Mouse (Mus musculus) midbrain, postnatal 0 days (tissue): Measurements from ENCODE around the gene Cgn. TPM values are rescaled to one million over a fixed set of nuclear protein-coding genes. Genes with fewer than 3 reads are reported as not detected.

ENCODE experiments used
- ATAC-seq: fragments of 200-750 bp; cut with Nextera tagmentation; 2 replicates; pipeline ENCODE4 v1.8.0; 2017; ENCODE audit warnings: moderate number of reproducible peaks, mild to moderate bottlenecking, moderate TSS enrichment, moderate library complexity; ENCODE audit not compliant: low FRiP score
- DNase-seq: peaks from one replicate; pipeline ENCODE4 v3.0.0-alpha.2; 2015; ENCODE audit warnings: low spot score
- H3K27ac ChIP-seq: fragments of 300-500 bp; sonication (generic); 2 replicates; pipeline ENCODE4 v1.5.1; 2014; ENCODE audit warnings: low read depth, mild to moderate bottlenecking, low read length, mixed read lengths
- H3K27me3 ChIP-seq: fragments of 300-500 bp; sonication (generic); 2 replicates; pipeline ENCODE4 v1.6.1; 2014; ENCODE audit warnings: low read length, control low read depth, mixed read lengths; ENCODE audit not compliant: insufficient read depth
- H3K36me3 ChIP-seq: fragments of 300-500 bp; sonication (generic); 2 replicates; pipeline ENCODE4 v1.6.1; 2014; ENCODE audit warnings: low read length, control low read depth, mixed read lengths; ENCODE audit not compliant: insufficient read depth
- H3K4me1 ChIP-seq: fragments of 300-500 bp; sonication (generic); 2 replicates; pipeline ENCODE4 v1.6.1; 2014; ENCODE audit warnings: mild to moderate bottlenecking, control low read depth, antibody characterized with exemption, low read length, mixed read lengths; ENCODE audit not compliant: insufficient read depth
- H3K4me2 ChIP-seq: fragments of 300-500 bp; sonication (generic); 2 replicates; pipeline ENCODE4 v1.6.1; 2014; ENCODE audit warnings: low read depth, mild to moderate bottlenecking, low read length, mixed read lengths; ENCODE audit not compliant: poor library complexity, severe bottlenecking
- H3K4me3 ChIP-seq: fragments of 300-500 bp; sonication (generic); 2 replicates; pipeline ENCODE4 v1.5.1; 2014; ENCODE audit warnings: low read depth, mild to moderate bottlenecking, low read length, moderate library complexity
- H3K9ac ChIP-seq: fragments of 300-500 bp; sonication (generic); replicated peaks from 2 replicates; pipeline ENCODE4 v1.6.1; 2014; ENCODE audit warnings: mild to moderate bottlenecking, low read length, moderate library complexity, mixed read lengths; ENCODE audit not compliant: poor library complexity, severe bottlenecking
- H3K9me3 ChIP-seq: fragments of 300-500 bp; sonication (generic); 2 replicates; pipeline ENCODE4 v1.6.1; 2016; ENCODE audit warnings: low read length, control low read depth
- CTCF ChIP-seq: IDR thresholded peaks from 2 replicates; pipeline ENCODE4 v1.5.1; 2016; ENCODE audit warnings: antibody characterized with exemption, mild to moderate bottlenecking
- WGBS: fragments of 180-500 bp; shearing (Covaris S2); extraction: QIAGEN DNeasy Blood & Tissue Kit; methylation state at CpG from one replicate; pipeline ENCODE4 v1.1.7; 2014; 5-methylcytosine and 5-hydroxymethylcytosine counted together
- polyA plus RNA-seq: library from polyadenylated mRNA; unstranded; fragments of >200 nt; fragmentation: Nextera tagmentation; extraction: Ambion mirVana; gene quantifications from 2 replicates; pipeline ENCODE4 v1.2.1, GENCODE M21; 2015
- total RNA-seq: library from RNA; depleted of rRNA; stranded (reverse); fragments of >200 nt; gene quantifications from 2 replicates; pipeline ENCODE4 v1.2.3, GENCODE M21; 2014

The Cgn gene
- total and polyA plus RNA-seq, 2 experiments from 2014 or later, result 12.4 to 13.6 TPM

- Histone ChIP-seq H3K27ac (peak overlapping the region; percentile 88), H3K4me2 (peak overlapping the region; percentile 77), H3K4me1 (no peaks in the 10 kb centered on the region), H3K9me3 (no peaks in the 10 kb centered on the region), H3K9ac (peak overlapping the region; percentile 75), H3K4me3 (peak overlapping the region; percentile 60), H3K36me3 (no peaks in the 10 kb centered on the region), H3K27me3 (no peaks in the 10 kb centered on the region)
- 52% methylated on average over 4 of the region's 4 CpGs for WGBS
- no peak for TF ChIP-seq CTCF
- ATAC-seq (0 out of 2 replicates have a peak, but pooled peaks have one; percentile 27), DNase-seq (no peak)
These were observed 35.8 kb upstream of the Cgn start for GRCm38 (mm10) chr3:94822082-94822481.

GRCm38 (mm10) chr3:94821008-94821638 lies 34.8 kb upstream of the Cgn start:
- 1% methylated on average over 31 of the region's 31 CpGs for WGBS
- no peaks in the 10 kb centered on the region for H3K27me3 ChIP-seq
- peak overlapping the region; percentile 60 for H3K4me3 ChIP-seq
- DNase-seq, result peak; percentile 84
- peak overlapping the region; percentile 75 for H3K9ac ChIP-seq
- H3K4me2 ChIP-seq, result peak overlapping the region; percentile 77
- H3K36me3 ChIP-seq, result no peaks in the 10 kb centered on the region
- H3K4me1 ChIP-seq, result no peaks in the 10 kb centered on the region
- H3K9me3 ChIP-seq, result no peaks in the 10 kb centered on the region
- ATAC-seq, result peak; percentile 64
- peak overlapping the region; percentile 88 for H3K27ac ChIP-seq
- TF ChIP-seq CTCF, result no peak

- Histone ChIP-seq H3K9me3 (no peaks in the 10 kb centered on the region), H3K4me3 (no peak overlapping the region), H3K27me3 (no peaks in the 10 kb centered on the region), H3K4me1 (no peaks in the 10 kb centered on the region), H3K27ac (no peak overlapping the region), H3K36me3 (no peaks in the 10 kb centered on the region), H3K4me2 (no peak overlapping the region), H3K9ac (no peak overlapping the region)
- WGBS, result 49% methylated on average over 23 of the region's 24 CpGs
- DNase-seq (no peak), ATAC-seq (no peak)
- TF ChIP-seq CTCF, result no peak
These were observed 33.4 kb upstream of the Cgn start for GRCm38 (mm10) chr3:94819452-94820425.

- Histone ChIP-seq H3K4me1 (no peaks in the 10 kb centered on the region), H3K27me3 (no peaks in the 10 kb centered on the region), H3K9me3 (no peaks in the 10 kb centered on the region), H3K9ac (no peak overlapping the region), H3K4me2 (no peak overlapping the region), H3K4me3 (no peak overlapping the region), H3K36me3 (no peaks in the 10 kb centered on the region), H3K27ac (no peak overlapping the region)
- WGBS, result 91% methylated on average over 2 of the region's 2 CpGs
- ATAC-seq (no peak), DNase-seq (no peak)
- no peak for TF ChIP-seq CTCF
These were observed 31.4 kb upstream of the Cgn start for GRCm38 (mm10) chr3:94817731-94818130.

GRCm38 (mm10) chr3:94815603-94816002 lies 29.3 kb upstream of the Cgn start:
- TF ChIP-seq CTCF, result 0 out of 2 replicates have a peak, but pooled peaks have one; percentile 9
- ATAC-seq (no peak), DNase-seq (no peak)
- Histone ChIP-seq H3K9ac (no peak overlapping the region), H3K36me3 (no peaks in the 10 kb centered on the region), H3K27me3 (no peaks in the 10 kb centered on the region), H3K27ac (no peak overlapping the region), H3K4me2 (no peak overlapping the region), H3K4me1 (no peaks in the 10 kb centered on the region), H3K4me3 (no peak overlapping the region), H3K9me3 (no peaks in the 10 kb centered on the region)

GRCm38 (mm10) chr3:94814663-94815062 lies 28.4 kb upstream of the Cgn start:
- WGBS, result 86% methylated on average over 4 of the region's 4 CpGs
- no peak for DNase-seq
- Histone ChIP-seq H3K4me1 (no peaks in the 10 kb centered on the region), H3K27ac (no peak overlapping the region), H3K4me2 (no peak overlapping the region), H3K36me3 (no peaks in the 10 kb centered on the region), H3K27me3 (no peaks in the 10 kb centered on the region), H3K9me3 (no peaks in the 10 kb centered on the region), H3K9ac (no peak overlapping the region), H3K4me3 (no peak overlapping the region)
- TF ChIP-seq CTCF, result no peak
- ATAC-seq, result no peak
